Mouse (Mus musculus) heart, embryonic 15.5 days (tissue): ENCODE measurements around the gene Podn. TPM values are rescaled to one million over a fixed set of nuclear protein-coding genes. Genes with fewer than 3 reads are reported as not detected.
A peak's percentile ranks its signal among the peaks of the same experiment; 100 is the strongest.
"Not testable (repeated sequence)": the region's sequence is repeated elsewhere in the genome, so short reads cannot be mapped to it uniquely, and the experiment has no call there.

ENCODE experiments used
- ATAC-seq: fragments of 200-750 bp; cut with Nextera tagmentation; replicated peaks from 2 replicates; pipeline ENCODE4 v1.8.0; 2017; ENCODE audit warnings: low read depth, moderate TSS enrichment; ENCODE audit not compliant: insufficient number of reproducible peaks, insufficient read depth, low FRiP score
- H3K27ac ChIP-seq: fragments of 300-500 bp; sonication (generic); 2 replicates; pipeline ENCODE4 v1.5.1; 2015; ENCODE audit warnings: mild to moderate bottlenecking, inconsistent platforms
- H3K27me3 ChIP-seq: fragments of 300-500 bp; sonication (generic); 2 replicates; pipeline ENCODE4 v1.6.1; 2015; ENCODE audit warnings: inconsistent platforms
- H3K36me3 ChIP-seq: fragments of 300-500 bp; sonication (generic); 2 replicates; pipeline ENCODE4 v1.6.1; 2015; ENCODE audit warnings: mild to moderate bottlenecking, inconsistent platforms
- H3K4me1 ChIP-seq: fragments of 300-500 bp; sonication (generic); replicated peaks from 2 replicates; pipeline ENCODE4 v1.6.1; 2015; ENCODE audit warnings: inconsistent platforms
- H3K4me2 ChIP-seq: fragments of 300-500 bp; sonication (generic); 2 replicates; pipeline ENCODE4 v1.6.1; 2015; ENCODE audit warnings: inconsistent platforms, mild to moderate bottlenecking, moderate library complexity
- H3K4me3 ChIP-seq: fragments of 300-500 bp; sonication (generic); 2 replicates; pipeline ENCODE4 v1.5.1; 2015; ENCODE audit warnings: mild to moderate bottlenecking, inconsistent platforms
- H3K9ac ChIP-seq: fragments of 300-500 bp; sonication (generic); 2 replicates; pipeline ENCODE4 v1.6.1; 2015; ENCODE audit warnings: mild to moderate bottlenecking, inconsistent platforms
- H3K9me3 ChIP-seq: fragments of 300-500 bp; sonication (generic); replicated peaks from 2 replicates; pipeline ENCODE4 v1.6.1; 2016; ENCODE audit warnings: inconsistent platforms
- WGBS: fragments of 180-500 bp; shearing (Covaris S2); methylation state at CpG from one replicate; pipeline ENCODE4 v1.1.7; 2015; ENCODE audit warnings: mixed read lengths; 5-methylcytosine and 5-hydroxymethylcytosine counted together
- polyA plus RNA-seq: library from polyadenylated mRNA; unstranded; fragments of >200 nt; fragmentation: Nextera tagmentation; extraction: Ambion mirVana; gene quantifications from 2 replicates; pipeline ENCODE4 v1.2.1, GENCODE M21; 2015

Podn gene
- polyA plus RNA-seq, 1 experiment from 2014 or later = 0.26 TPM

DNA sequence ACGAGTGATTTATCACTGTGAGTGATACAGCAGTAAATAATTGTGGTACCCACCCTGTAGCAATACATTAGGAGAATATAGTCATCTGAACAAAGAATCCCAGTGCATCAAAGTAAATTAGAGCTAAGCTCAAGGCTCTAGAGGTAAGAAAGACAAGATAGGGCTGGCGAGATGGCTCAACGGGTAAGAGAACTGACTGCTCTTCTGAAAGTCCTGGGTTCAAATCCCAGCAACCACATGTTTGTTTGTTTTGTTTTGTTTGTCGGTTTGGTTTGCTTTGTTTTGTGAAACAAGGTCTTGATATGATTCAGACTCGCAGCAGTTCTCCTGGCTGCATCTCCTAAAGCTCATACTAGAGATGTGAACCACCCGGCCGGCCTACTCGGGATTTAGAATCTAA lies 21.2 kb upstream of the Podn start:
- H3K27ac ChIP-seq = no peak overlapping the region
- peak overlapping the region; percentile 64 for H3K4me3 ChIP-seq
- ATAC-seq = no peak
- 90% methylated on average over 8 of the region's 8 CpGs for WGBS
- no peak overlapping the region for H3K4me2 ChIP-seq
- H3K9ac ChIP-seq = no peak overlapping the region
- no peaks in the 10 kb centered on the region for H3K9me3 ChIP-seq
- H3K4me1 ChIP-seq = no peaks in the 10 kb centered on the region; the same call in 1 of the 2 replicates
- H3K36me3 ChIP-seq = no peaks in the 10 kb centered on the region
- H3K27me3 ChIP-seq = no peaks in the 10 kb centered on the region

DNA sequence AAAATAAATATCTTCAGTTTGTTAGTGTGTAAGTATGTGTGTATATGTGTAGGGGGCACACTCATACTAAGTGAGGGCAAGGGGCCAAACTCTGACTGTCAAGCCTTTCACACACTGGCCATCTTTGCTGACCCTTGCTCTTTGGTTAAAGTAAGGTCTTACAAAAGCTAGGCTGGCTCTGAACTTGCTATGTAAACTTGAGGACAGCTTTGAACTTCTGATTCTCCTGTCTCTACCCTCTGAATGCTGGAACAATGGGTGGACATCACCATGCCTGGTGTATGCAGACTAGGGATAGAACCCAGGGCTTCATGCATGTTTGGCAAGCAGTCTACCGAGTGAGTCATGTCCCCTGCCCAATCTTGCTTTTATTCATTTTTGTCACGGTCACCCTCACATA lies 20.2 kb upstream of the Podn start:
- no peaks in the 10 kb centered on the region for H3K9me3 ChIP-seq
- no peak overlapping the region for H3K27ac ChIP-seq
- H3K4me1 ChIP-seq = no peaks in the 10 kb centered on the region; the same call in 1 of the 2 replicates
- no peak for ATAC-seq
- H3K4me3 ChIP-seq = no peak overlapping the region
- WGBS = 84% methylated on average over 2 of the region's 2 CpGs
- H3K9ac ChIP-seq = no peak overlapping the region
- H3K27me3 ChIP-seq = no peaks in the 10 kb centered on the region
- H3K36me3 ChIP-seq = no peaks in the 10 kb centered on the region
- H3K4me2 ChIP-seq = no peak overlapping the region

DNA sequence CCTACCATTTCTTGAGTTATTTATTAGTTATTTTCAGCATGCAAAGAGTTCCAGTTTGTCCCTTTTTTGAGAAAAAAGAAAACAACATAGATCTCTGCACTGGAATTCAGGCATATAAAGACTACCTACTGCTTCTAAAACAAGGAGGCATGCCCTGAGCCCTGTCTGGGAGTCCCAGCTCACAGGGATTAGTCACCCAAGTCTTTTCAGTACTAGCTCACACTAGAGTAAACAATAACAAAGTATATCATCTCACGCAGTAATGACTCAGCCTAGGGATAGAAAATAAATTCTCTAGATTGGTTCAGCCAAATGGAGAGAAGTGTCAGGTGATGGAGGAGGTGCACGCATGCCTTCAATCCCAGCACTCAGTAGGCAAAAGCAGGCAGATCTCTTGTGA lies 14.5 kb upstream of the Podn start:
- Histone ChIP-seq H3K9ac (no peak overlapping the region), H3K4me1 (no peaks in the 10 kb centered on the region), H3K4me3 (no peak overlapping the region), H3K4me2 (no peak overlapping the region), H3K27me3 (no peaks in the 10 kb centered on the region), H3K9me3 (no peaks in the 10 kb centered on the region), H3K36me3 (no peaks in the 10 kb centered on the region), H3K27ac (no peak overlapping the region)
- 84% methylated on average over 2 of the region's 2 CpGs for WGBS
- no peak for ATAC-seq

DNA sequence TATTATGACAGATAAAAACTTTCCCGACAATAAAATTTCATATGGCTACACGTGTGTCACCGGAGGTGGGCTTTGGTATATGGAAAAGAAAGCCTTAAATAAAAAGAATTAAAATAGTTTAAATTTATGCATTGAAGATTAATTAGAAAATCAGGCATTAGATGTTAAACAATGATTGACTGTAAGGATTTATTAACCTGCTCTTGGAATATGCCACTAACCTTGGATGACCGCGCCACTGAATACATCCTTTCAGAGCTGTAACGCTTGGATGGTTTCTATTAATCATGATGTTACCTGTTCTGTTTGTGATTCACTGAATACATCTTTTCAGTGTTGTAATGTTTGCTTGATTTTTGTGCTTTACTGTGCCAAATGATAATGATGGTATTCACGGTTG lies 13.5 kb upstream of the Podn start:
- no peaks in the 10 kb centered on the region for H3K4me1 ChIP-seq
- H3K9me3 ChIP-seq = no peaks in the 10 kb centered on the region
- no peaks in the 10 kb centered on the region for H3K36me3 ChIP-seq
- 91% methylated on average over 7 of the region's 7 CpGs for WGBS
- ATAC-seq = no peak
- no peak overlapping the region for H3K4me2 ChIP-seq
- H3K9ac ChIP-seq = no peak overlapping the region
- H3K27me3 ChIP-seq = no peaks in the 10 kb centered on the region
- no peak overlapping the region for H3K27ac ChIP-seq
- H3K4me3 ChIP-seq = no peak overlapping the region

DNA sequence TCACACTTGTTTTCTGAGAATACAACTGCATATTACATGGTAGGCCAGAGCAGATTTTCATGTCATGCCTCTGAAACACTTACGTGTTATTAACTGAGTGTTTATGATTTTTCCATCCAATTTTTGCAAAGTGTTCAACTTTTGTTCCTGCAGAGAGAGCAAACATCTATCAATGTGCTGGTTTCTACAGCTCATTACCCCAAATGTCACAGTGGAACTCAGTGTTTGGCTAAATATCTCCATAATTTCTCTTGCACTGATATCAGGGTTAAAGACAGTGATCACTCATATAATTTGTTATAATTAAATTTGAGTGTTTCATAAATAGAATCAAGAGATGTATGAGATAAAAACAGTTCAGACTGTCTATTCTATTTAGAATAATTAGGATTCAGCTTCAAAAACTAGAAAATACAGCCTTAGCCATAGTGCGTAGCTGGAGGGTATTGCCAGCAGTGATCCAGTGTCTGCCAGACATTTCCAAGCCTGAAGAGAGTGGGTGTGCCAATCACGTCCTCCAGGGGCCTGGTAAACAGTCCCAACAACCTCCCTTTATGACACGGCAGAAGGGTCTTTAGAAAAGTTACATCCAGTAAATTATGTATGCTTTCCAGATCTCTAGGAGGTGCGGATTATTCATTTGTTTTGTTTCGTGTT lies 3.4 kb downstream of the Podn start:
- ATAC-seq = no peak
- Histone ChIP-seq H3K27me3 (no peaks in the 10 kb centered on the region), H3K4me1 (no peaks in the 10 kb centered on the region)

DNA sequence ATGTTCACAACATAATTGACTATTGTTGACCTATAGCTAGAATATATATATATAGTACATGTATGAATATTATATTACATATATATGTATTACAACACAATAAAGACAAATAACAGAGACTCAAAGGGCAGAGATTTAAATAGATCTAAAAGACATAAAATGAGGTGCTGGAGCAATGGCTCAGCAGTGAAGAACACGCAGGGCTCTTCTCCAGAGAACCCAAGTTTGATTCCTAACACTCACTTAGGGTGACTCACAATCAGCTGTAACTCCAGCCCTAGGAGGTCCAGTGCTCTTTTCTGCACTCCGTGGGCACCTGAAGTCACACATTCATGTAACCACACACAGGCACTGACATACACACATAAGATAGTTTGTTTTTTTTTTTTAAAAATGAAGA lies 12.3 kb downstream of the Podn start:
- Histone ChIP-seq H3K9ac (no peak overlapping the region), H3K4me2 (no peak overlapping the region), H3K4me3 (no peak overlapping the region), H3K36me3 (no peaks in the 10 kb centered on the region; the same call in 1 of the 2 replicates), H3K27ac (no peak overlapping the region), H3K4me1 (no peaks in the 10 kb centered on the region), H3K9me3 (no peaks in the 10 kb centered on the region; the same call in 1 of the 2 replicates), H3K27me3 (no peaks in the 10 kb centered on the region)
- 88% methylated on average over 2 of the region's 2 CpGs for WGBS
- no peak for ATAC-seq

More for the DNA sequence above, 3.4 kb downstream of the Podn start:
- Histone ChIP-seq H3K9me3 (no peaks in the 10 kb centered on the region), H3K36me3 (no peaks in the 10 kb centered on the region; the same call in 1 of the 2 replicates), H3K4me3 (no peak overlapping the region), H3K9ac (no peak overlapping the region), H3K27ac (no peak overlapping the region), H3K4me2 (no peak overlapping the region)
- WGBS = 80% methylated on average over 6 of the region's 6 CpGs

DNA sequence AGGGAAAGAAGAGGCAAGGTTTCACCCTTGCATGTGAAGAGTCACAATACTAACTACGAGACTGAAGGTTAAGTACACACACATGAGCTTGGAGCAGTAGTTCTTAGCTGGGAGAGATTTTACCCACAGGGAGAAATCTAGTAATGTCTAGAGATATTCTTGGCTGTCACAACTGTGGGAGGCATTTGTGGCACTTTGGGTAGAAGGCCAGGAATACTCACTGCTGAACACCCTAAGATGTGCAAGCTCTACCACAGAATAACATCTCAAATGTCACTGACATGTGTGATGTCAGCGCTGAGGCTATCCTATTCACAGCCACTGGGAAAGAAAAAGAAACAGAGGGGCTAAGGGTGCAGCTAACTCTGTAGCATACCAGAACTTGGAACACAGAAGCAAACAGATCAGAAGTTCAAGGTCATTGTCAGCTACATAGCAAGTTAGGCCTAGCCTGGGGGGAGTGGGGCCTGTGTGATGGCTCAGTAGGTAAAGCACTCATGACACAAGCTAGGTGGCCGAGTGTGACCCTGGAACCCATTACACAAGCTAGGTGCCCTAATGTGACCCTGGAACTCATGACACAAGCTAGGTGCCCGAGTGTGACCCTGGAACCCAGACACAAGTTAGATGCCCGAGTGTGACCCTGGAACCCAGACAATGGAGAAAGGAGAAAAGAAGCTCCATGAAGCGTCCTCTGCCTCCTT lies 13.1 kb downstream of the Podn start:
- Histone ChIP-seq H3K27ac (no peak overlapping the region), H3K9ac (no peak overlapping the region), H3K27me3 (no peaks in the 10 kb centered on the region), H3K4me2 (no peak overlapping the region), H3K36me3 (no peaks in the 10 kb centered on the region; the same call in 1 of the 2 replicates), H3K4me3 (no peak overlapping the region), H3K9me3 (no peaks in the 10 kb centered on the region; the same call in 1 of the 2 replicates), H3K4me1 (no peaks in the 10 kb centered on the region)
- 81% methylated on average over 6 of the region's 6 CpGs for WGBS
- ATAC-seq = no peak

DNA sequence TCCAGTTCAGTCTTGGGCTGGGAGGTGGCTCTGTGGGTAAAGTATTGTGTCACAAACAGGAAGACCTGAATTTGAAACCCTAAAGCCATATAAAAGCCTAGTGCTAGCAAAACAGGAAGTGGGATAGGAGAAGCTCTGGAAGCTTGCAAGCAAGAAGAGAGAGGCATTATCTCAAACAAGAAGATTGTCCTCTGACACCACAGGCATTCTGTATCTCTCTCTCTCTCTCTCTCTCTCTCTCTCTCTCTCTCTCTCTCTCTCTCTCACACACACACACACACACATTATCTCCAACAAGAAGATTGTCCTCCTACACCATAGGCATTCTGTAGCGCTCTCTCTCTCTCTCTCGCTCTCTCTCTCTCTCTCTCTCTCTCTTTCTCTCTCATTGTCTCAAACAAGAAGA lies 13.8 kb downstream of the Podn start:
- Histone ChIP-seq H3K4me2 (no peak overlapping the region), H3K4me3 (no peak overlapping the region), H3K27ac (no peak overlapping the region), H3K9me3 (no peaks in the 10 kb centered on the region; the same call in 1 of the 2 replicates), H3K36me3 (no peaks in the 10 kb centered on the region; the same call in 1 of the 2 replicates), H3K9ac (no peak overlapping the region), H3K4me1 (no peaks in the 10 kb centered on the region), H3K27me3 (no peaks in the 10 kb centered on the region)
- WGBS = 79% methylated on average over 2 of the region's 2 CpGs
- ATAC-seq = no peak

DNA sequence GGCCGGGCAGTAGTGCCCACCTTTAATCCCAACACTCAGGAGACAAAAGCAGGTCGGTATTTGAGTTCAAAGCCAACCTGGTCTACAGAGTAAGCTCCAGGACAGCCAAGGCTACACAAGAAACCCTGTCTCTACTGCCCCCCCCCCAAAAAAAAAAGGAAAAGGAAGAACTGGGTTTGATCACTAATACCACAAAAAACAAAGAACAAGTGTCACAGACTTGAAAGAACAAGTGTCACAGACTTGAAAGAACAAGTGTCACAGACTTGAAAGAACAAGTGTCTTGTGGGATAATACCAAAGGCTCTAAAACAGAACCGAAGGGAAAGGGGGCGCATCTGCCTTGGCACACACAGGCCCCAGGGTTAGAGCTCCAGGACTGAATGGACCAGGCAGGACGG lies 15.4 kb downstream of the Podn start:
- 70% methylated on average over 5 of the region's 5 CpGs for WGBS

DNA sequence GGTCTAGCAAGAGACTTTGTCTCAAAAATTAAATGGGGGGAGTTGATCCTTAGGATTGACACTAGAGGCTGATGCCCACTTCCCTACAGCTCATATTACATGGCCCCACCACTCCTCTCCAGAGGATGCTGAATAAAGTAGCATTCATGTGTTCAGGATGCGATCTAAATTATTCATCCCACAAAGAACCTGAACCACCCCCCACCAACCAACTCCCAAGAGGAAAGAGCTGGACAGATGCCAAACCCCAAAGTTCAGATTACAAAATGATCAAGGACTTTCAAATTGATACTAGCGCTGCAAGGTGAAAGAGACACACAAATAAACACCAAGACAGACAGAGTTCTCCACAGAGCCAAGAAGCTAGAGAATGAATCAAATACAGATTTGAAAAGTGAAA lies 16.5 kb downstream of the Podn start:
- Histone ChIP-seq H3K4me3 (no peak overlapping the region), H3K4me1 (no peaks in the 10 kb centered on the region), H3K9ac (no peak overlapping the region), H3K4me2 (no peak overlapping the region), H3K9me3 (no peaks in the 10 kb centered on the region), H3K27me3 (no peaks in the 10 kb centered on the region), H3K36me3 (no peaks in the 10 kb centered on the region; the same call in 1 of the 2 replicates), H3K27ac (no peak overlapping the region)
- ATAC-seq = no peak
- 74% methylated on average over 2 of the region's 2 CpGs for WGBS

More for the DNA sequence above, 15.4 kb downstream of the Podn start:
- Histone ChIP-seq H3K9ac (no peak overlapping the region), H3K27me3 (no peaks in the 10 kb centered on the region), H3K4me1 (no peaks in the 10 kb centered on the region), H3K27ac (no peak overlapping the region), H3K4me3 (no peak overlapping the region), H3K36me3 (no peaks in the 10 kb centered on the region; the same call in 1 of the 2 replicates), H3K4me2 (no peak overlapping the region), H3K9me3 (no peaks in the 10 kb centered on the region; the same call in 1 of the 2 replicates)
- no peak for ATAC-seq

DNA sequence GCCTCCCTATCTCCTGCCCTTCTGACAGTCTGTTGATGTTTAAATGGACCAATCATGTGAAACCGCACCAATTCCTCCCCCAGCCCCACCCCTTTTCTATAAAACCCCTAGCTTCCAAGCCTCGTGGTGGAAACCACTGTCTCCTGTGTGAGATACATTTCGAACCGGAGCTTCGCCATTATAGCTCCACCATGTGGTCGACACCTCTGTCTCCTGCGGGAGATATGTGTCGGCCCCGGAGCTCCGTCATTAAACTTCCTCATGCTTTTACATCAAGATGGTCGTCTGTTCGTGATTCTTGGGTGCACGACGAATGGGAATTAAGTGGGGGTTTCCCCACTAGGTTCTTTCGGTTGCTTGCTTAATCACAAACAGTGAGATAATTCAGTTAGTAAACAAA lies 17.1 kb downstream of the Podn start:
- H3K9me3 ChIP-seq, H3K9ac ChIP-seq, H3K27me3 ChIP-seq, H3K4me2 ChIP-seq, H3K36me3 ChIP-seq, H3K4me3 ChIP-seq, H3K27ac ChIP-seq, ATAC-seq, H3K4me1 ChIP-seq: not testable (repeated sequence)
- 81% methylated on average over 15 of the region's 15 CpGs for WGBS
